Mouse (Mus musculus): Measurements from ENCODE around the gene Usp50.
A peak's percentile ranks its signal among the peaks of the same experiment; 100 is the strongest.

Gene Usp50

GRCm38 (mm10) chr2:126783370-126783769 lies at the start of gene Usp50:
Gene Usp50 (minus strand): TSS chr2:126783470.
- ATAC-seq (ENCODE audit: insufficient number of reproducible peaks, low FRiP score, low TSS enrichment), result no peak

- ATAC-seq (ENCODE audit: insufficient number of reproducible peaks, low FRiP score, low TSS enrichment), result no peak
These were observed 34.1 kb upstream of the Usp50 start for GRCm38 (mm10) chr2:126817414-126817813.

GRCm38 (mm10) chr2:126816644-126817347 lies 33.5 kb upstream of the Usp50 start:
- ATAC-seq (ENCODE audit: insufficient number of reproducible peaks, low FRiP score, low TSS enrichment), result no peak

DNA sequence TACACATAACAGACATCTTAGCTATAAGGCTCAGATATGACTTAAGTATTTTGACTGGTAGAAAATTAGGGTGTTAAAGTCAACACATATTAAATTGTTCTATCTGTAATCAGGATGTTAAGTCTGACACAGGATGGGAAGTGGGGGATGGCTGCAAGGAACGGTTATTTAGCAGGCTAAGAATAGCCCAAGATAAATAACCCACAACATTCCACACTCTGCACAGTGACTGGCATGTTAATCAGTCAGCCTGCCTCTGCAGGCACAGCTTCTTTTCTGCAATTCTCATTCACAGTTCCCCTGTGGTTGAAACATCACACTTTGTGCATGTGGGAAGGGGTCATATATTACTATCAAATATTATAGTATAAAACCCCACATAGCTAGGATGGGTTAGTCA lies 32.6 kb upstream of the Usp50 start:
- no peak for ATAC-seq (ENCODE audit: insufficient number of reproducible peaks, low FRiP score, low TSS enrichment)

DNA sequence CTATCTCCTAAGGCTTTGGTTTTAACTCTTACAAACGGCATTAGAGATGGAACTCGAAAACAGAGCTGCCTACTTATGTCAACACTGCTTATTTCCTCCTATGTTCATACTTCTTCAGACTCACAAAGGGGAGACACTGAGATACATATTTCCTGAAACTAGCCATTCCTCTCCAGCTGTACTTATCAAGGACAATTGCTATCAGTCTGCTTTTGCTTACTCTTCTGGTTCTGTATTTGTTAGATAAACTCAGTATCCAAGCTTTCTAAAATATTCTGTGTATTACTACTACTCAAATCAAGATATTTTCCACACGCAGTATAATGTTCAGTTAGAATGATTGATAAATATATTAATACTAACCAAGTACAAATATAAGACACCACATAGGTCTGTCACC lies 18.7 kb upstream of the Usp50 start:
- ATAC-seq (ENCODE audit: insufficient number of reproducible peaks, low FRiP score, low TSS enrichment), result no peak

- no peak for ATAC-seq (ENCODE audit: insufficient number of reproducible peaks, low FRiP score, low TSS enrichment)
These were observed 15.2 kb upstream of the Usp50 start for GRCm38 (mm10) chr2:126798455-126798854.

DNA sequence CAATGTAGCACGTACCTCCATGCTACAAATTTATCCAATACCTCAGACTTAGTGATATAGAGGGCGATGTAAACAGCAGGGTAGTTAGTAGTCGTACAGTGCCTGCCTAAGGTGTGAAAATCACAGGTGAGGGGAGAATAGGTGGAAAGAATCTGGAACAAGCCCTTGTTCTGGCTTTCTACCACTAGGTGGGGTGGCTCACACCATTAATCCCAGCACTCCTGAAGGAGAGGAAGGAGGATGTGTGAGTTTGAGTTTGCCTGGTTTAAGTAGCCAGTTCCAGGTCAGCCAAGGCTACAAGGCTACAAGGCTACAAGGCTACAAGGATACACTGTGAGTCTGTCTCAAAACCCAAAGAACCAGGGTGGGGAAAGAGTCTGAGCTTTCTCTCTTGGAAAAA lies 12.4 kb upstream of the Usp50 start:
- 0 out of 2 replicates have a peak, but pooled peaks have one; percentile 15 for ATAC-seq (ENCODE audit: insufficient number of reproducible peaks, low FRiP score, low TSS enrichment)

GRCm38 (mm10) chr2:126792611-126793010 lies 9.3 kb upstream of the Usp50 start:
- no peak for ATAC-seq (ENCODE audit: insufficient number of reproducible peaks, low FRiP score, low TSS enrichment)

GRCm38 (mm10) chr2:126787721-126788342 lies 4.6 kb upstream of the Usp50 start:
- ATAC-seq (ENCODE audit: insufficient number of reproducible peaks, low FRiP score, low TSS enrichment), result no peak

DNA sequence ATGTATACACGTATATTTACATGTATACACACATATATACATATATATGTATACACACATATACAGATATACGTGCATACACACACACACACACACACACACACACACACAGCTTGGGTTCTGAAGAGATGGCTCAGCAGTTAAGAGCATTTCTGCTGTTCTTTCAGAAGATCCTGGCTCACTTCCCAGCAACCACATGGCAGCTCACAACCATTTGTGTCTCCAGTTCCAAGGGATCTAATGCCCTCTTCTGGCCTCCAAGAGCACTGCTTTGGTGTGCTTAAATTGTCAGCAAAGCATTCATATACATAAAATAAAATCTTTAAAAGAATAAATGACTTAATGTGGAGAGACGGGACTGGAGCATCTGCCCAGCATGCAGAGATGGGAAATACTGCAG lies 837 bp downstream of the Usp50 start:
- no peak for ATAC-seq (ENCODE audit: insufficient number of reproducible peaks, low FRiP score, low TSS enrichment)

DNA sequence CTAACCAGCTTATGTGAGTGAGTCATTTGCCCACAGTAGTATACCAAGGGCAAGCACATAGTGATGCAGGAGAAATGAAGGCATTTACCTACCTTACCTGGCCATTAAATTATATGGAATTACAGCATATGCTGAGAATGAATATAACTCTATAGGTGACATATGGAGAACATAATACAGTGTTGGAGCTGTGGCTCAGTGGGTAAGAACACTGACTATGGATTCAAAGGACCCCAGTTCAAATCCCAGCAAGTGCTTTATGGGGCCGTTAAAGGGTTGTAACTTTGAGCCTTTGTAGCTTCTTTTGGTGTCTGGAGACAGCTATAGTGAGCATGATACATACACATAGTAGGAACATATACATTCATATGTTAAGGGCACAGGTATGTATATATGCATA lies 1.8 kb downstream of the Usp50 start:
- ATAC-seq (ENCODE audit: insufficient number of reproducible peaks, low FRiP score, low TSS enrichment), result no peak

DNA sequence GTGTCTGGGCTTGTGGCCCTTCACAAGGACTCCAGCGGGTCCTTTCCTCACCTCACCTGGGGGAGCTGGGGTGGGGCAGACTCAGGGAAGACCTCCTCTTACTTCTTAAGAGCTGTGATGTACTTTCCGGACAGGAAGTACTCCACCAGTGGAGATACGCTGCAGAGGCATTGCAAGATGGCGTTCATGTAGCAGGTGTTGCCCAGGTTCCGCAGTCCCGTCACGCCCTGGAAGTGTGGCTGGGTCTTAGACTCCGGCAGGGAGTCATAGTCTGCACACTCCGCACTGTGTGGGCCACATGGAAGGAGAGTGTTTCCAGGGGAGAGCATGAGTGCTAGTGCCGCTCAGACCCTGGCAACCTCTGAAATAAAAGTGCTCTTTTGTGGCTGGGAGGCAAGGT lies 3.0 kb downstream of the Usp50 start:
- ATAC-seq (ENCODE audit: insufficient number of reproducible peaks, low FRiP score, low TSS enrichment), result no peak

GRCm38 (mm10) chr2:126778806-126779205 lies 4.5 kb downstream of the Usp50 start:
- ATAC-seq (ENCODE audit: insufficient number of reproducible peaks, low FRiP score, low TSS enrichment), result no peak

- no peak for ATAC-seq (ENCODE audit: insufficient number of reproducible peaks, low FRiP score, low TSS enrichment)
These were observed 6.9 kb downstream of the Usp50 start for GRCm38 (mm10) chr2:126776416-126776815.

GRCm38 (mm10) chr2:126775951-126776350 lies 7.3 kb downstream of the Usp50 start:
- no peak for ATAC-seq (ENCODE audit: insufficient number of reproducible peaks, low FRiP score, low TSS enrichment)

DNA sequence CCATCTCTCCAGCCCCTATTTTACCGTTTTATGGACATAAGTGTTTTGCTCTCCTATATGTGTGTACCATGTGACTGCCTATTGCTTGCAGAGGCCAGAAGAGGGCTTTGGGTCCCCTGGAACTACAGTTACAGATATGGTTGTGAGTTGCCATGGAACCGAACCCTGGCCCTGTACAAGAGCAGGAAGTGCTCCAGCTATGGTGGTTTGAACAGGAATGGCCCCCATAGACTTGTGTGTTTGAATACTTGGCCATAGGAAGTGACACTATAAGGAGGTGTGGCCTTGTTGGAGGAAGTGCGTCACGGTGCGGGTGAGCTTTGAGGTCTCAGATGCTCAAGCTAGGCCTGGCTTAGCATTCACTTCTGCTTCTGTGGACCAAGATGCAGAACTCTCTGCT lies 11.1 kb downstream of the Usp50 start:
- ATAC-seq (ENCODE audit: insufficient number of reproducible peaks, low FRiP score, low TSS enrichment), result no peak

- no peak for ATAC-seq (ENCODE audit: insufficient number of reproducible peaks, low FRiP score, low TSS enrichment)
These were observed 13.7 kb downstream of the Usp50 start for GRCm38 (mm10) chr2:126769431-126770181.

- no peak for ATAC-seq (ENCODE audit: insufficient number of reproducible peaks, low FRiP score, low TSS enrichment)
These were observed 15.1 kb downstream of the Usp50 start for GRCm38 (mm10) chr2:126768194-126768593.

DNA sequence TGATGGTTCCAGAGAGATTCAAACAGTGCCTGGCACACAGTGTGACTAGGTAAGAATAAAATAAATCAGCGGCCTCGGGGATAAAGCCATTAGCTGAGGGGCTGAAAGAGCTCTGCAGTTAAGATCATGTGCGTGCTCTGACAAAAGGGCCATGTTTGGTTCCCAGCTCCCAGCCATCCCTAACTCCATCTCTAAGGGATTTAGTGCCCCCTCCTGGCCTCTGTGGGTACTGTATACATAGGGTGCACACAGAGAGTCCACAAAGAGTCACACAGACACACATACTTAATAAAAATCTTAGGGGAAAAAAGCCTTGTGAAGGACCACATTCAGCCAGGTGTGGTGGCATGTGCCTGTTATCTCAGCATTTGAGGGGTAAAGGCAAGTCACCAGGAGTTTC lies 15.7 kb downstream of the Usp50 start:
- ATAC-seq (ENCODE audit: insufficient number of reproducible peaks, low FRiP score, low TSS enrichment), result no peak

DNA sequence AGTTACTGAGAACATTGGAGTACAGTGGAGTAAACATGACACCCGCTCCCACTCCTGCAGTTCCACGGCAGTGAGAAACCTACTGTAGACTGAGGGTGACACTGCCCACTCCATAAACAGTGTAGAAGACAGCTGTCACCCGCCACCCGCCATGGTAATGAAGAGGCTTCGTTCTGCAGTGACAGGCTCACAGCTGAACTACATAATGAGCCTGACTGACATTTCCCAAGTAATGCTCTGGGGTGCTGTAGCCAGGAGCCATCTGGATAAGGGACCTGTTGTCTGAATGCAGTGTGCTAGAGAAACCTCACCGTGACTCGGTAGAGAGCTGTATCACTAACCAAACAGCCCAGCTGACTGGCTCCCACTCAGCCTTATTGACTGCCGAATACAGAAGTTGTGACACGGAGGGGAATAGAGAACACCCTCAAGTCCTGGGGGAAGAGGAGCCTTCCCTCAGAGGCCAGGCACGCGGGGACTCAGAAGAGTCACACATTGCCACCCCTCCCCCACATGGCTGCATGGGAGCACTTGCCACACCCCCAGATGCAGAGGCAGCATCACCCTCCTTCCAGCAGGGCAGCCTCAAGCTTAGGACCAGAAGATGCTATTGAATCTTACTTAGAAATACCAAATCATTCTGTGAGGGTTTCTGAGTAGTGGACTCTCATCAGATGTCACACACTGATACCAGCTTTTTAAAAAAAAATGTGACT lies 17.2 kb downstream of the Usp50 start:
- no peak for ATAC-seq (ENCODE audit: insufficient number of reproducible peaks, low FRiP score, low TSS enrichment)

DNA sequence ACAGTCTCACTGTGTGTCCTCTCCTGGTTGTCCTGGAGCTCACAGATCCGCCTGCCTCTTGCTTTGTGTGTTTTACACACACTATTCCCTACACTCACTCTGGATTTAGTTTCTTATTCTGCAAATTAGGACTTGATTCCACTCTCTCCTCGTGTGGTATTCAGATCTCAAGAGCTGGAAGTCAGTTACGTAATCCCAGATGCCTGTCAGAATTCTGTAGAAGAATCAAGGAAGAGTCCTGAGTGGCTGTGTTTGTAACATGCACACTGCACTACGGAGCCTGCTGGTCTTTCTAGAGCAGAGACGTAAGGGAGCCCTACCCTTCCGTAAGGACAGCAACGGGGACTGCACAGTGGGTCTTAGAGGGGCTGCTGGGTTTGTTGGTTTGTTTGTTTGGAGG lies 23.9 kb downstream of the Usp50 start:
- no peak for ATAC-seq (ENCODE audit: insufficient number of reproducible peaks, low FRiP score, low TSS enrichment)
